Mouse (Mus musculus) forebrain, postnatal 0 days (tissue): ENCODE results near the gene Hoxd11. TPM values are rescaled to one million over a fixed set of nuclear protein-coding genes. Genes with fewer than 3 reads are reported as not detected.
A peak's percentile ranks its signal among the peaks of the same experiment; 100 is the strongest.

Experiments used
- ATAC-seq: fragments of 200-750 bp; cut with Nextera tagmentation; 2 replicates; pipeline ENCODE4 v1.8.0; 2017; ENCODE audit warnings: mild to moderate bottlenecking, moderate library complexity
- DNase-seq: peaks from one replicate; pipeline ENCODE4 v3.0.0-alpha.2; 2015
- H3K27ac ChIP-seq: fragments of 300-500 bp; sonication (generic); 2 replicates; pipeline ENCODE4 v1.5.1; 2014; ENCODE audit warnings: low read depth, mild to moderate bottlenecking, antibody characterized with exemption, low read length, moderate library complexity, mixed read lengths
- H3K27me3 ChIP-seq: fragments of 300-500 bp; sonication (generic); 2 replicates; pipeline ENCODE4 v1.6.1; 2014; ENCODE audit warnings: mild to moderate bottlenecking, low read length, mixed read lengths; ENCODE audit not compliant: insufficient read depth
- H3K36me3 ChIP-seq: fragments of 300-500 bp; sonication (generic); 2 replicates; pipeline ENCODE4 v1.6.1; 2014; ENCODE audit warnings: mild to moderate bottlenecking, moderate library complexity; ENCODE audit not compliant: insufficient read depth
- H3K4me1 ChIP-seq: fragments of 300-500 bp; sonication (generic); 2 replicates; pipeline ENCODE4 v1.6.1; 2014; ENCODE audit warnings: antibody characterized with exemption; ENCODE audit not compliant: insufficient read depth
- H3K4me2 ChIP-seq: fragments of 300-500 bp; sonication (generic); 2 replicates; pipeline ENCODE4 v1.6.1; 2014; ENCODE audit warnings: low read depth, mild to moderate bottlenecking, moderate library complexity
- H3K4me3 ChIP-seq: fragments of 300-500 bp; sonication (generic); 2 replicates; pipeline ENCODE4 v1.5.1; 2014; ENCODE audit warnings: low read depth, low read length, mixed read lengths
- H3K9ac ChIP-seq: fragments of 300-500 bp; sonication (generic); 2 replicates; pipeline ENCODE4 v1.6.1; 2014; ENCODE audit warnings: mild to moderate bottlenecking
- H3K9me3 ChIP-seq: fragments of 300-500 bp; sonication (generic); 2 replicates; pipeline ENCODE4 v1.6.1; 2016; ENCODE audit warnings: low read length
- CTCF ChIP-seq: sonication (generic); IDR thresholded peaks from 2 replicates; pipeline ENCODE4 v1.5.1; 2016; ENCODE audit warnings: antibody characterized with exemption, control low read depth, low read depth
- WGBS: fragments of 180-500 bp; shearing (Covaris S2); extraction: QIAGEN DNeasy Blood & Tissue Kit; methylation state at CpG from one replicate; pipeline ENCODE4 v1.1.7; 2014; 5-methylcytosine and 5-hydroxymethylcytosine counted together
- polyA plus RNA-seq: library from polyadenylated mRNA; unstranded; fragments of >200 nt; fragmentation: Nextera tagmentation; extraction: Ambion mirVana; gene quantifications from 2 replicates; pipeline ENCODE4 v1.2.1, GENCODE M21; 2015
- total RNA-seq: library from RNA; depleted of rRNA; stranded (reverse); fragments of >200 nt; gene quantifications from 2 replicates; pipeline ENCODE4 v1.2.3, GENCODE M21; 2014

Gene Hoxd11
- total and polyA plus RNA-seq, 2 experiments from 2014 or later, result not detected

DNA sequence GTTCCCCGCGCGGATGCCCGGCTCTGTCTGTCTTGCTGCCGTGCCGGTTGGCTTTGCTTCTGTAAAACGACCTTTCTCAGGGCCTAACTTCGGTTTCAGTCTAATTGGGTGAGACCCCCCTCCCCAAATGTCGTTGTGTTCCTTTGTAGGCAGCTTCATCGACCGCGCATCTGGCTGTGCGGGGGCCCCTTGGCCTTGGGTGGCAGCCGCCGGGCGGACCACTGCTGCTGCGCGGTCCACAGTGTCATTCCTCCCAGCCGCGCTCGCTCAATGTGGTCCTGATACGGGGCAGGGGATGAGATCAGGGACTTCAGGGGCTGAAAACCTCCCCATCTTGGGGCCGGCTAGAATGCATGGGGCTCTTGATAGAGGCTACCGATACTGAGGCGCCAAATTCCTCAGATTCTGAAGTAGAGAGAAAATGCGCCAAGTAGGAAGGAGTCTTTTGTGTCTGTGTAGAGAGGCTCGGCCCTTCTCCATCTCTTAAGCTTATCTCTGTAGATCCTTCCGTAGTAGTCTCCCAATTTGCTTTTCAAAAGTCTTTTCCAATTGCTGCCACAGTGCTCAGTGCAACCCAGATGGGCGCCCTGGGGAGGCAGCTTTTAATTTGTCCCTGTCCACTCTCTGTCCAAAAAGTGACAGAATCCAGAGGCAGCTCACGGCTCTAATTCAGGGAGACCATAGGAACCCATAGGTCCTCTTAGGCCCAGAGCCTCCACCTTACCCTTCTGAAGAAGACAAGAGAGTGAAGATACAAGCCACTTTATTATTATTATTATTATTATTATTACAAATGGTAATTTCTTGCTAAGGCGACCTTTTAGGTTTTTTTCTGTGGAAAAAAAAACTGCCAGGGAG, 8.6 kb downstream of the Hoxd11 start:
- Histone ChIP-seq H3K27ac (no peak overlapping the region), H3K9me3 (0 out of 2 replicates have a peak, but pooled peaks cover 4% of the 10 kb centered on the region), H3K27me3 (peaks cover 94% of the 10 kb centered on the region), H3K36me3 (no peaks in the 10 kb centered on the region), H3K4me1 (no peaks in the 10 kb centered on the region), H3K9ac (no peak overlapping the region), H3K4me3 (no peak overlapping the region), H3K4me2 (no peak overlapping the region)
- TF ChIP-seq CTCF, result no peak
- no peak for ATAC-seq
- WGBS, result under 1% methylated on average over 31 of the region's 31 CpGs
- DNase-seq, result no peak

DNA sequence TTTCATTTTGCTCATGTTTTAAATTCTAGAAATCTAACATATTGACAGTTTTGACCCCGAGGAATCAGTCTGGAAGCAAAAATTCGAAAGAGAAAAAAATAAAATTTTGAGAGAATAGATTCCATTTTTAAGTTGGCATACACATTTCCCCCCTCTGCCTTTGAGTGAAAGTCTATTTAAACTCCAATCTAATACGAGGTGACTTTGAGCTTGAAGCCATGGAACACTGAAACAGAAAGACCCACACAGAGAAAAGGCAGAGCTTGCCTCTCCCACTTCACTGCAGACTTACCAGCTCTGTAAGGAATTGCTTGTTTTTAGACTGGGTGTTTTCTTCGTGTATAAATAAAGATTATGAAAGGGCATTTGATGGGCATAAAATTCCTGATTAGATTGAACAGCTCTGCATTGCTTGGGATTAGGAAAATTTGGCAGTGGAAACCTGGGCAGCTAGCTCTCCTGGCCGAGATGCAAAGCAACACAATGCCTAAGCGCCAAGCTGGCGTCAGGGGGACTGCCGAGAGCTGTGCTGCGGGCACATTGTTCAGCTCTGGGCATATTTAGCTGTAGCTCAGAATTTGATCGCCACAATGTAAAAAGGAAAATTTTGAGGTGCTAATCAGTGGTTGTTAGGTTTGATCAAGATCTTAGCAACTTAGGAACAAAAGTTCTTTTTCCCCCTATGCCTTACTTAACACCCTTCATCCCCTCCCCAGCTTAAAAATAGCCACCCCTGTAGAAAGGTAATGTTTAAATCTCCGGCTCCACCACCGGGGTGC, 9.6 kb downstream of the Hoxd11 start:
- Histone ChIP-seq H3K36me3 (no peaks in the 10 kb centered on the region), H3K4me3 (no peak overlapping the region), H3K9me3 (0 out of 2 replicates have a peak, but pooled peaks cover 4% of the 10 kb centered on the region), H3K27ac (no peak overlapping the region), H3K4me2 (no peak overlapping the region), H3K4me1 (no peaks in the 10 kb centered on the region), H3K27me3 (peaks cover 94% of the 10 kb centered on the region), H3K9ac (no peak overlapping the region)
- DNase-seq, result no peak
- WGBS, result 2% methylated on average over 12 of the region's 12 CpGs
- no peak for TF ChIP-seq CTCF
- no peak for ATAC-seq

DNA sequence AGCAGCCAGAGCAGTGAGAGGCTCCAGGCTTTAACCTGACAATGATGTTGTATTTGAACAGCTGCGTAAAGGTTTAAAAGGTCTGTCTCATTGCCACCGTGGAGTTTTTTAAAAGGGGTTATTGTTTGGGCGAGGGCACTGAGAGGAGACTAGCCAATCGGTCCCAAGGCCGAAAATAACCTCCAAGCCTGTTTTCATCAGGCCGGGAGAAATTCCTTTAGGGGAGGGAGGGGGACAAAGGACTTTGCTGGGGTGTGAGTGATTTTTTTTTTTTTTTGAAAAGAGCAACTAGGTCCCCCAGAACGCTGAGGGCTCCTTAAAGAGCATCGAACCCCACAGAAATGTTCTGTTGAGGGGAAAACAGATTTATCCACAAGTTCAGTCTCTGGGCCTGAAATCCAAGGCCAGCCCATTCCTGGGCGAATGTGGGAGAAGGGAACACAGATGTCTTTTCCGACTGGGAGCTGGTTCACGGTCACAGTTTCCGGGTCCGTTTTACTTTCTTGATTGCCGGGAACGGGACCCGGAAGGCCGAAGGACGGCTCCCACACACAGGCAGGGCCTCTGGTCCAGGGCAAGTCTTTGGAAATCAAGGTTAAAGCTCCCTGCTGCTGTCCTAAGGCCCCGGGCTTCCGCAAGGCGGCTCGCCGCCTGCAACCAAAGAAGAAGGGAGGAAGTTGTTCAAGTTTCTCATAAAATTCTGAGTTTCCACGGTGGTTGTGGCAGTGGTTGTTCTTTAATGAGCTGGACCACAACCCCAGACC, 10.4 kb downstream of the Hoxd11 start:
- Histone ChIP-seq H3K4me2 (no peak overlapping the region), H3K4me3 (no peak overlapping the region), H3K27me3 (peaks cover 92% of the 10 kb centered on the region), H3K4me1 (no peaks in the 10 kb centered on the region), H3K27ac (no peak overlapping the region), H3K9ac (no peak overlapping the region), H3K36me3 (no peaks in the 10 kb centered on the region), H3K9me3 (0 out of 2 replicates have a peak, but pooled peaks cover 4% of the 10 kb centered on the region)
- no peak for ATAC-seq
- 3% methylated on average over 24 of the region's 24 CpGs for WGBS
- no peak for TF ChIP-seq CTCF
- no peak for DNase-seq

DNA sequence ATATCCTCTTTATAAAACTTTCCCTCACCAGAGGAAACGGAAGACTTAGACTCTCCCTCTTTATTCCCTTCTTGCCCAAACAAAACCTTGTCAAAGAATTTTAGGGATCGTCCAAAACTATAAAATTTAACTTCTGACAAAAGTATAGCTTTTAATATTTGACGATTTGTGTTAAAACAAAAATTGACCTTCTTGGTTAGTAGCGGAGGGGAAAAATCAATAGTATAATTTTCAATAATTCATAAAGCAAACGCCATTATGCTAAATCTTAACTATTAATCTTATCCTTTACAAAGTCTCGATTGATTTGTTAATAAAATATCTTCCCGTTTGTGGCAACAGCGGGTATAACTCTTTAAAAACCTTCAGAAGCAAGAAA, 11.0 kb downstream of the Hoxd11 start:
- no peak overlapping the region for H3K9ac ChIP-seq
- 10% methylated on average over 8 of the region's 8 CpGs for WGBS
- ATAC-seq (no peak), DNase-seq (no peak)
- no peaks in the 10 kb centered on the region for H3K36me3 ChIP-seq
- 0 out of 2 replicates have a peak, but pooled peaks cover 4% of the 10 kb centered on the region for H3K9me3 ChIP-seq
- no peak for TF ChIP-seq CTCF
- H3K4me1 ChIP-seq, result no peaks in the 10 kb centered on the region
- no peak overlapping the region for H3K27ac ChIP-seq
- H3K27me3 ChIP-seq, result peaks cover 92% of the 10 kb centered on the region
- H3K4me2 ChIP-seq, result no peak overlapping the region
- no peak overlapping the region for H3K4me3 ChIP-seq

DNA sequence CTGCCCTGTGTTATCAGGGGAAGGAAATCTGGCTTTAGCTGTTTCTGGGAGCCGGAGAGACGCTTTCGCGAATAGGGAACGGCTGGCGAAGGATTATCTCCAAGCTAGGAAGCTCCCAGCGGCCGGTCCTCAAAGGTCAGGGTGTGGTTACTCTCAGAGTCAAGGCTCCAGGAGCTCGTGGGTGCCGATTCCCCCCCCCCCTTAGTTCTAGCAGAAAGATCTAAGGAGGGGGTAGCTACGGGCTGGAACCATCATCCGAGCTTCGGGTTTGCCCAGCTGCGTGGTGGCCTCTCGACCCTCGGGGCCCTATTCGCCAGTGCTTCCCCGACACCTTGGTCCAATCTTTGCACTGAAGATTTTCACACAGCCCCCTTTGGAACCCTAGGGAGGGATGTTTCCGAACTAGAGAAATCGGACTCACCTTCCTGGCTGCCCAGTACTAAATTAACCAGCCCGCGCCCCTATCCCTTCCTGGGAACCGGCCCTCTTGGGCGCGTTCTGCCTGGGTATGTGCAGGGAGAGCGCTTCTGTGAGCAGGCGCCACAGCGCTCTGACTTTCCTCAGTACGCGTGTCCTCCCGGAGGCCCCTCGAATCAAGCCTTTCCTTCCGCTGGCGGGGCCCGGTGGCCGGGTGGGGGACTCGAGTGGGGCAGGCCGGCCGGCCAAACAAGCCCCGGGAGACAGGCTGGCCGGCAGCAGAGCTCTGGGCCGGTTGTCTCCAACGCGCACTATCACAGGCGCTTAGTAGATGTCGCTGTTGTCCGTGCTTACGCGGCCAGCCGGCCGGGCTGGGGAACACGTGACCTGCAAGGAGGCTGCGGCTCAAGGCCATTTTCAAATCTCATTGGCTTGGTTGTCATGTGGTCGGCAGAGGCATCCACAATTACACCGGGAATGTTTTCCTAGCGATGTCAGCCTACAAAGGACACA, 11.9 kb downstream of the Hoxd11 start, which contains the start of gene Hoxd10:
TSS of gene Hoxd10 (plus strand) at position 903 of the 930 bp plus-strand sequence.
- peak; percentile 40 for TF ChIP-seq CTCF
- Histone ChIP-seq H3K4me1 (no peaks in the 10 kb centered on the region), H3K36me3 (no peaks in the 10 kb centered on the region), H3K9ac (no peak within 1 kb of the TSS), H3K4me2 (no peak within 1 kb of the TSS), H3K27ac (no peak within 1 kb of the TSS), H3K4me3 (no peak within 1 kb of the TSS), H3K9me3 (0 out of 2 replicates have a peak, but pooled peaks cover 4% of the 10 kb centered on the region), H3K27me3 (peaks cover 94% of the 10 kb centered on the region)
- WGBS, result 2% methylated on average over 56 of the region's 56 CpGs
- DNase-seq (no peak), ATAC-seq (peak; percentile 55; the same call in 1 of the 2 replicates)
